Mouse (Mus musculus): ENCODE data around the gene Crtam. TPM values are rescaled to one million over a fixed set of nuclear protein-coding genes. Genes with fewer than 3 reads are reported as not detected.

Crtam gene
- total RNA-seq, 1 experiment, result 0.22 TPM

- no peaks in the 10 kb centered on the region for H3K36me3 ChIP-seq (ENCODE audit: control insufficient read depth, insufficient read depth, low read length, poor library complexity, severe bottlenecking)
- in situ Hi-C loops (cut with MboI; ENCODE audit: low sequenced_read_pairs in 2 of 2, unreplicated experiment in 2 of 2), result loop anchor here in 1 of 2 experiments (25.0 kb wide), 1 partner anchor 155 kb away; no protein-coding TSS in a partner anchor
- no peak overlapping the region for H3K9ac ChIP-seq (ENCODE audit: insufficient read depth, low read depth, low read length, poor library complexity, severe bottlenecking)
- TF ChIP-seq ZNF384 (IDR thresholded peaks at IDR 0.05; ENCODE audit: low read depth, low read length) (no peak), HCFC1 (IDR thresholded peaks at IDR 0.05; ENCODE audit: borderline replicate concordance, insufficient read depth, low read length) (no peak), CHD2 (IDR thresholded peaks at IDR 0.05; ENCODE audit: low read depth, low read length) (no peak), ZC3H11A (IDR thresholded peaks at IDR 0.05; ENCODE audit: borderline replicate concordance, low read depth, low read length) (no peak)
- H3K27ac ChIP-seq (ENCODE audit: insufficient read depth, low read depth, low read length, poor library complexity, severe bottlenecking), result no peak overlapping the region
- no peaks in the 10 kb centered on the region for H3K4me1 ChIP-seq (ENCODE audit: control insufficient read depth in 2 of 2, insufficient read depth in 2 of 2, low read length in 2 of 2, poor library complexity in 1 of 2)
- H3K4me3 ChIP-seq (ENCODE audit: insufficient read depth in 1 of 2, low read depth in 1 of 2, low read length in 2 of 2, poor library complexity in 1 of 2, severe bottlenecking in 1 of 2), result no peak overlapping the region
- no peak for DNase-seq (ENCODE audit: low read depth, low spot score)
- H3K9me3 ChIP-seq (ENCODE audit: control insufficient read depth, insufficient read depth, low read depth, low read length), result no peaks in the 10 kb centered on the region
Observed at GRCm38 (mm10) chr9:41031590-41032489, 27.4 kb upstream of the Crtam start.

DNA sequence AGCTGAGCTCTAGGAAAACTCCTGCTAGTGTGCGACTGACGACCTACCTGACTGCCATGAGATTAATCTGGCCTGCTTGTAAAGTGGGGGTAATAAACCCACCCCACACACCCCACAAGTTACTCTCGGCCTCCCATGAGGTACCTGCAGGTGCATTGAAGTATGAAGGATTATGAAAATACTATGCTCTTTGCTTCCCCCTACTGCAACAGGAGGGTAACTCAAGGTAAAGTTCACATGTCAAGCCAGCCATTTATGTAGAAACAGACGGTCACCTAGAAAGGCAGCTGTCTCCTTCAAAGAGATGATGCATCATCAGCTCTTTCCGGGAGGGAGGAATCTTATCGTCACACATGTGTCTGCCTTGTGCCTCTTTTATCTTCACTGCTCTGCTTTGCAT, 25.4 kb upstream of the Crtam start:
- H3K4me3 ChIP-seq (ENCODE audit: insufficient read depth in 1 of 2, low read depth in 1 of 2, low read length in 2 of 2, poor library complexity in 1 of 2, severe bottlenecking in 1 of 2), result no peak overlapping the region
- no peak for DNase-seq (ENCODE audit: low read depth, low spot score)
- no peaks in the 10 kb centered on the region for H3K36me3 ChIP-seq (ENCODE audit: control insufficient read depth, insufficient read depth, low read length, poor library complexity, severe bottlenecking)
- TF ChIP-seq ZC3H11A (IDR thresholded peaks at IDR 0.05; ENCODE audit: borderline replicate concordance, low read depth, low read length) (no peak), MAFK (IDR thresholded peaks at IDR 0.05; ENCODE audit: insufficient read depth, low read depth, low read length) (no peak), ZNF384 (IDR thresholded peaks at IDR 0.05; ENCODE audit: low read depth, low read length) (no peak), CHD2 (IDR thresholded peaks at IDR 0.05; ENCODE audit: low read depth, low read length) (no peak), HCFC1 (IDR thresholded peaks at IDR 0.05; ENCODE audit: borderline replicate concordance, insufficient read depth, low read length) (no peak)
- H3K9me3 ChIP-seq (ENCODE audit: control insufficient read depth, insufficient read depth, low read depth, low read length), result no peaks in the 10 kb centered on the region
- H3K27ac ChIP-seq (ENCODE audit: insufficient read depth, low read depth, low read length, poor library complexity, severe bottlenecking), result no peak overlapping the region
- in situ Hi-C loops (cut with MboI; ENCODE audit: low sequenced_read_pairs in 2 of 2, unreplicated experiment in 2 of 2), result loop anchor here (10.0 to 25.0 kb wide), 2 partner anchors 157 to 195 kb away; no protein-coding TSS in a partner anchor
- H3K4me1 ChIP-seq (ENCODE audit: control insufficient read depth in 2 of 2, insufficient read depth in 2 of 2, low read length in 2 of 2, poor library complexity in 1 of 2), result no peaks in the 10 kb centered on the region
- no peak overlapping the region for H3K9ac ChIP-seq (ENCODE audit: insufficient read depth, low read depth, low read length, poor library complexity, severe bottlenecking)

- no peak for TF ChIP-seq MAFK (IDR thresholded peaks at IDR 0.05; ENCODE audit: insufficient read depth, low read depth, low read length)
- peak; percentile 53; the same call in 1 of the 2 replicates for TF ChIP-seq ZC3H11A (IDR thresholded peaks at IDR 0.05; ENCODE audit: borderline replicate concordance, low read depth, low read length)
- Histone ChIP-seq H3K27ac (ENCODE audit: insufficient read depth, low read depth, low read length, poor library complexity, severe bottlenecking) (no peak overlapping the region), H3K9me3 (ENCODE audit: control insufficient read depth, insufficient read depth, low read depth, low read length) (no peaks in the 10 kb centered on the region), H3K9ac (ENCODE audit: insufficient read depth, low read depth, low read length, poor library complexity, severe bottlenecking) (no peak overlapping the region), H3K4me1 (ENCODE audit: control insufficient read depth in 2 of 2, insufficient read depth in 2 of 2, low read length in 2 of 2, poor library complexity in 1 of 2) (no peaks in the 10 kb centered on the region), H3K4me3 (ENCODE audit: insufficient read depth in 1 of 2, low read depth in 1 of 2, low read length in 2 of 2, poor library complexity in 1 of 2, severe bottlenecking in 1 of 2) (no peak overlapping the region), H3K36me3 (ENCODE audit: control insufficient read depth, insufficient read depth, low read length, poor library complexity, severe bottlenecking) (no peaks in the 10 kb centered on the region)
- in situ Hi-C loops (cut with MboI; ENCODE audit: low sequenced_read_pairs in 2 of 2, unreplicated experiment in 2 of 2), result loop anchor here (10.0 to 25.0 kb wide), 2 partner anchors 159 to 194 kb away; no protein-coding TSS in a partner anchor
- DNase-seq (ENCODE audit: low read depth, low spot score), result peak; percentile 65
Observed at GRCm38 (mm10) chr9:41028470-41028869, 24.0 kb upstream of the Crtam start.

DNA sequence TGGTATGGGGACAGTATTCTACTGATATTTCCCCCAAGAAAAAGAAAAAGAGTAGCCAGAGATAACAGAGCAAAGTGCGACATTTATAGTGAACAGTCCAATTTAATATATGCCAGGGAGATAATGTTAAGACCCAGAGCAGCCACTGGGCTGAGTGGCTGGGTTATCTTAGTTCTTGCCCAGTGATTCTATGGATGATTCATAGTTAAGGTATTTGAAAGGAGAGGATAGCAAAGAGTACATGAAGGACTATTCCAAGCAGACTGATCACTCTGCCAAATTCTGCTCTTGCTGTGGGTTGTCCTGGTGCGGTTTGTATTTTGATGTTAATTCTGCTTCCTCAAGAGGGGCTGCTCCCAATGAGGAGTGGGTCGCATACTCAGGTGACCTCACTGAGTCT, 17.3 kb upstream of the Crtam start:
- no peak overlapping the region for H3K4me3 ChIP-seq (ENCODE audit: insufficient read depth in 1 of 2, low read depth in 1 of 2, low read length in 2 of 2, poor library complexity in 1 of 2, severe bottlenecking in 1 of 2)
- H3K27ac ChIP-seq (ENCODE audit: insufficient read depth, low read depth, low read length, poor library complexity, severe bottlenecking), result no peak overlapping the region
- in situ Hi-C loops (cut with MboI; ENCODE audit: low sequenced_read_pairs in 2 of 2, unreplicated experiment in 2 of 2), result loop anchor here in 1 of 2 experiments (10.0 kb wide), 1 partner anchor 187 kb away; no protein-coding TSS in a partner anchor
- H3K9me3 ChIP-seq (ENCODE audit: control insufficient read depth, insufficient read depth, low read depth, low read length), result no peaks in the 10 kb centered on the region
- H3K9ac ChIP-seq (ENCODE audit: insufficient read depth, low read depth, low read length, poor library complexity, severe bottlenecking), result no peak overlapping the region
- H3K36me3 ChIP-seq (ENCODE audit: control insufficient read depth, insufficient read depth, low read length, poor library complexity, severe bottlenecking), result no peaks in the 10 kb centered on the region
- DNase-seq (ENCODE audit: low read depth, low spot score), result no peak
- no peak for TF ChIP-seq ZNF384 (IDR thresholded peaks at IDR 0.05; ENCODE audit: low read depth, low read length)
- TF ChIP-seq MAFK (IDR thresholded peaks at IDR 0.05; ENCODE audit: insufficient read depth, low read depth, low read length), result no peak
- no peak for TF ChIP-seq CHD2 (IDR thresholded peaks at IDR 0.05; ENCODE audit: low read depth, low read length)
- no peak for TF ChIP-seq ZC3H11A (IDR thresholded peaks at IDR 0.05; ENCODE audit: borderline replicate concordance, low read depth, low read length)
- TF ChIP-seq HCFC1 (IDR thresholded peaks at IDR 0.05; ENCODE audit: borderline replicate concordance, insufficient read depth, low read length), result no peak
- peaks cover 0 to 1% of the 10 kb centered on the region in 2 experiments; a peak in 1 of 4 replicates for H3K4me1 ChIP-seq (ENCODE audit: control insufficient read depth in 2 of 2, insufficient read depth in 2 of 2, low read length in 2 of 2, poor library complexity in 1 of 2)

Data from ES-E14 (cell line).